Mouse (Mus musculus): ENCODE measurements around the gene Ifna5.
"Not testable (repeated sequence)": the region's sequence is repeated elsewhere in the genome, so short reads cannot be mapped to it uniquely, and the experiment has no call there.

DNA sequence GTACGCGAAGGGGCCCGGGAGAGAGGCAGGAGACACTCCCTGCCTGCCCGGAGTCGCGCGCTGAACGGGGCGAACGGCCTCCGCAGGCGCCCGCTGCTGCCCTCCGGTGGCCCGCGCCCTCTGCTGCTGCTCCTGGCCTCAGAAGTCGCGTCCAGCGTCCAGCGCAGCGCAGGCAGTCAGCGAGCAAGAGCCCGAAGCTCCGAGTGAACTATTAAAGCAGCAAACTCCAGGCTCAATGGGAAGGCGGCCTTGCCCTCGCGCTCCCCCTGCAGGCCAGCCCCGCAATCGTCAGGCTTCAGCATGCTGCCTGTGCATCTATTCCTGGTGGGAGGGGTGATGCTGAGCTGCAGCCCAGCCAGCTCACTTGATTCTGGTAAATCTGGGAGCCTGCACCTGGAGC is 32.4 kb upstream of the Ifna5 start, which contains the start of gene Gm13287:
- TF ChIP-seq POLR2A (IDR thresholded peaks at IDR 0.05; ENCODE audit: control insufficient read depth, extremely low read depth, insufficient read depth, low read length, poor library complexity); CTCF (IDR thresholded peaks at IDR 0.05; ENCODE audit: borderline replicate concordance, control insufficient read depth, extremely low read depth, insufficient read depth, low read length, poor library complexity): not testable (repeated sequence)
